Mouse (Mus musculus): ENCODE results near the gene Pcsk6.

DNA sequence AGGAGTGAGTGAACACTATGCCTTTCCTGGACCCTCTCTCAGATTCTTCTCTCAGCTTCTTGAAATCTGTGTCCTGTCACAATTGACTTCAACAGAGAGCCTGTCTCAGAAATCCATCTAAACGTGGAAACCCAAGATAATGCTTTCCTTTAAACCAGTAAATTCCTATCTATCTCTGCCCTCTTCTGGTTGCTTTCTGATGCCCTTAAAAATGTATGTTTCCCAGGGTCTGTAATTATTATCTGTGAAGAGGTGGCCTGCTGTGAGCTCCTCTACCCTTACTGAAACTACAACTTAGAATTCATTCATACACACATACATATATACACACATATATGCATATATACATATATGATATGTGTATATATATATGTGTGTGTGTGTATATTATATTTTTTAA lies 73.7 kb downstream of the Pcsk6 start:
- TF ChIP-seq CTCF (IDR thresholded peaks at IDR 0.05; ENCODE audit: low read depth, low read length) (no peak), POLR2A (IDR thresholded peaks at IDR 0.05; ENCODE audit: borderline replicate concordance, low read depth, low read length) (no peak)

All from bone marrow macrophage, adult 2 months (primary cell).